Mouse (Mus musculus): ENCODE results near the gene Gtf2a2. TPM values are rescaled to one million over a fixed set of nuclear protein-coding genes. Genes with fewer than 3 reads are reported as not detected.

The Gtf2a2 gene
- 86.4 TPM for polyA plus RNA-seq (2017; shearing (Covaris generic))

GRCm38 (mm10) chr9:70012408-70012901, at the start of gene Gtf2a2:
Gene Gtf2a2 (plus strand): TSS chr9:70012550.

GRCm38 (mm10) chr9:69989303-69990121, 22.8 kb upstream of the Gtf2a2 start, which contains the start of gene Bnip2:
Gene Bnip2 (plus strand): TSS chr9:69989466.

GRCm38 (mm10) chr9:70037988-70038387, 25.6 kb downstream of the Gtf2a2 start, which contains the start of gene Gcnt3:
Gene Gcnt3 (minus strand): TSS chr9:70038088.

Other genes starting within 250 kb of the Gtf2a2 start
- gene Bnip2, start 23.1 kb upstream of the Gtf2a2 start, polyA plus RNA-seq (2017; shearing (Covaris generic)) = 91.2 TPM
- gene Gcnt3, start 25.5 kb downstream of the Gtf2a2 start, polyA plus RNA-seq (2017; shearing (Covaris generic)) = 0.38 TPM
- 0.10 TPM for gene Fam81a, start 130.0 kb downstream of the Gtf2a2 start, polyA plus RNA-seq (2017; shearing (Covaris generic))
- gene Myo1e, start 194.8 kb downstream of the Gtf2a2 start, polyA plus RNA-seq (2017; shearing (Covaris generic)) = 1.9 TPM

Measured in effector memory CD4-positive, alpha-beta T cell, adult 7 months (primary cell).